Mouse (Mus musculus): ENCODE data around the gene Krt36.

Krt36 gene

GRCm38 (mm10) chr11:100105576-100106122 is at the start of gene Krt36:
TSS of gene Krt36 (minus strand) at chr11:100105626.
- DNase-seq (ENCODE audit: low read depth, low spot score) = no peak

- DNase-seq (ENCODE audit: low read depth, low spot score) = no peak
Observed at GRCm38 (mm10) chr11:100148615-100149330, 43.3 kb upstream of the Krt36 start, which contains the start of gene Krt19. TSS of gene Krt19 (minus strand) at chr11:100148665.

- no peak for DNase-seq (ENCODE audit: low read depth, low spot score)
Observed at GRCm38 (mm10) chr11:100147566-100148353, 42.3 kb upstream of the Krt36 start.

GRCm38 (mm10) chr11:100145858-100146560 is 40.6 kb upstream of the Krt36 start:
- no peak for DNase-seq (ENCODE audit: low read depth, low spot score)

GRCm38 (mm10) chr11:100145104-100145503 is 39.7 kb upstream of the Krt36 start:
- no peak for DNase-seq (ENCODE audit: low read depth, low spot score)

GRCm38 (mm10) chr11:100140966-100141365 is 35.5 kb upstream of the Krt36 start:
- DNase-seq (ENCODE audit: low read depth, low spot score) = no peak

- no peak for DNase-seq (ENCODE audit: low read depth, low spot score)
Observed at GRCm38 (mm10) chr11:100139391-100139790, 34.0 kb upstream of the Krt36 start.

- DNase-seq (ENCODE audit: low read depth, low spot score) = no peak
Observed at GRCm38 (mm10) chr11:100138809-100139208, 33.4 kb upstream of the Krt36 start.

- no peak for DNase-seq (ENCODE audit: low read depth, low spot score)
Observed at GRCm38 (mm10) chr11:100137693-100138092, 32.3 kb upstream of the Krt36 start.

- DNase-seq (ENCODE audit: low read depth, low spot score) = no peak
Observed at GRCm38 (mm10) chr11:100136559-100136958, 31.1 kb upstream of the Krt36 start.

GRCm38 (mm10) chr11:100135731-100136130 is 30.3 kb upstream of the Krt36 start, which contains the start of gene Krt15:
TSS of gene Krt15 (minus strand) at chr11:100135928.
- no peak for DNase-seq (ENCODE audit: low read depth, low spot score)

GRCm38 (mm10) chr11:100124901-100125300 is 19.5 kb upstream of the Krt36 start:
- DNase-seq (ENCODE audit: low read depth, low spot score) = no peak

GRCm38 (mm10) chr11:100121466-100121865 is 16.0 kb upstream of the Krt36 start, which contains the start of gene Krt13:
TSS of gene Krt13 (minus strand) at chr11:100121566.
- DNase-seq (ENCODE audit: low read depth, low spot score) = no peak

GRCm38 (mm10) chr11:100120331-100120730 is 14.9 kb upstream of the Krt36 start:
- no peak for DNase-seq (ENCODE audit: low read depth, low spot score)

- no peak for DNase-seq (ENCODE audit: low read depth, low spot score)
Observed at GRCm38 (mm10) chr11:100113742-100114029, 8.3 kb upstream of the Krt36 start.

GRCm38 (mm10) chr11:100112935-100113741 is 7.7 kb upstream of the Krt36 start:
- DNase-seq (ENCODE audit: low read depth, low spot score) = no peak

- DNase-seq (ENCODE audit: low read depth, low spot score) = no peak
Observed at GRCm38 (mm10) chr11:100102693-100103429, 2.6 kb downstream of the Krt36 start.

GRCm38 (mm10) chr11:100100391-100100790 is 5.0 kb downstream of the Krt36 start:
- no peak for DNase-seq (ENCODE audit: low read depth, low spot score)

- DNase-seq (ENCODE audit: low read depth, low spot score) = no peak
Observed at GRCm38 (mm10) chr11:100097819-100098218, 7.6 kb downstream of the Krt36 start.

GRCm38 (mm10) chr11:100096141-100096540 is 9.3 kb downstream of the Krt36 start, which contains the start of gene Krt35:
TSS of gene Krt35 (minus strand) at chr11:100096241.
- no peak for DNase-seq (ENCODE audit: low read depth, low spot score)
